Comparison of ENCODE assay signal across 8 mouse cellular contexts in the genomic region with DNA sequence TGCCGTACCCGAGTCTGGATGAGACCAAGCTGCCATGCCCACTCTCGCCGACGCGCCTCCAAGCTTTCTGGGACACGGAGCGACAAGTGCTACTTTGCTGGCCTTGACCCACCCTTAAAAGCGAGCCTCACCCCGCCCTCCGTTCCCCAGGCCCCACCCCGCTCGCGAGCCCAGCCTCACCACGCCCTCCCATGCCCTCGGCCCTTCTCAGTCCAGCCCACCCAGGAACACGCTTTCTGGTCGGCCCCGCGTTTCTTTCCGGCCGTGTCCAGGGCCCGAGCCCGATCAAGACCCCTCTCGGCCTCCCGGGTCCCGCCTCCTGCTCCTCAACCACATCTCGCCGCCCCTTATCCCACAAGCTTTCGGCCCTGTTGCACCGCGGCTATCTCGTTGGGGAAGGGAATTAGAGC. TPM values are rescaled to one million over a fixed set of nuclear protein-coding genes. Genes with fewer than 3 reads are reported as not detected.
DNase-seq lines count a peak whose midpoint lies in the region; ATAC-seq and TF ChIP-seq lines count a peak whose summit lies in the region.

No protein-coding gene starts in this region.

- peaks cover 23% of the 10 kb centered on the region for H3K36me3 ChIP-seq in embryonic facial prominence, embryonic 14.5 days (ENCODE audit: control insufficient read depth, insufficient read depth, low read length)
- H3K36me3 ChIP-seq in liver, embryonic 16.5 days (ENCODE audit: control insufficient read depth, insufficient read depth) = peaks cover 5% of the 10 kb centered on the region
- H3K36me3 ChIP-seq in neural tube, embryonic 11.5 days (ENCODE audit: control insufficient read depth, insufficient read depth, low read length) = no peaks in the 10 kb centered on the region; the same call in 1 of the 2 replicates
- H3K36me3 ChIP-seq in stomach, postnatal 0 days (ENCODE audit: control insufficient read depth, insufficient read depth, low read length) = no peaks in the 10 kb centered on the region

- peak overlapping the region; percentile 98 for H3K27ac ChIP-seq in embryonic facial prominence, embryonic 14.5 days (replicated peaks; ENCODE audit: low read depth, low read length)
- peak overlapping the region; percentile 99 for H3K27ac ChIP-seq in liver, embryonic 16.5 days (ENCODE audit: low read length)
- H3K27ac ChIP-seq in neural tube, embryonic 11.5 days (ENCODE audit: low read depth, low read length) = peak overlapping the region; percentile 96
- H3K27ac ChIP-seq in stomach, postnatal 0 days (replicated peaks) = peak overlapping the region; percentile 96

- H3K9me3 ChIP-seq in embryonic facial prominence, embryonic 14.5 days (ENCODE audit: control insufficient read depth, low read length) = no peaks in the 10 kb centered on the region
- H3K9me3 ChIP-seq in liver, embryonic 16.5 days (replicated peaks; ENCODE audit: control insufficient read depth, low read length) = no peaks in the 10 kb centered on the region
- H3K9me3 ChIP-seq in neural tube, embryonic 11.5 days (ENCODE audit: control insufficient read depth, low read length) = no peaks in the 10 kb centered on the region
- H3K9me3 ChIP-seq in stomach, postnatal 0 days (ENCODE audit: control insufficient read depth, low read length) = no peaks in the 10 kb centered on the region

- TF ChIP-seq EP300 in stomach, postnatal 0 days (optimal IDR thresholded peaks at IDR 0.05) = no peak

- no peaks in the 10 kb centered on the region for H3K27me3 ChIP-seq in embryonic facial prominence, embryonic 14.5 days (replicated peaks; ENCODE audit: control insufficient read depth, insufficient read depth, low read length)
- H3K27me3 ChIP-seq in liver, embryonic 16.5 days (ENCODE audit: control insufficient read depth, insufficient read depth, low read depth, low read length) = no peaks in the 10 kb centered on the region
- H3K27me3 ChIP-seq in neural tube, embryonic 11.5 days (ENCODE audit: control insufficient read depth, insufficient read depth, low read length) = no peaks in the 10 kb centered on the region
- H3K27me3 ChIP-seq in stomach, postnatal 0 days (ENCODE audit: control insufficient read depth, insufficient read depth, low read length) = no peaks in the 10 kb centered on the region

- peak overlapping the region; percentile 94 for H3K4me3 ChIP-seq in embryonic facial prominence, embryonic 14.5 days (ENCODE audit: low read depth, low read length)
- H3K4me3 ChIP-seq in liver, embryonic 16.5 days (ENCODE audit: low read depth, low read length) = peak overlapping the region; percentile 99
- peak overlapping the region; percentile 88 for H3K4me3 ChIP-seq in neural tube, embryonic 11.5 days (ENCODE audit: low read depth, low read length)
- H3K4me3 ChIP-seq in stomach, postnatal 0 days (ENCODE audit: low read depth, low read length) = peak overlapping the region; percentile 59

- ATAC-seq in embryonic facial prominence, embryonic 14.5 days (ENCODE audit: low read depth) = peak; percentile 56
- peak; percentile 83 for ATAC-seq in liver, embryonic 16.5 days (ENCODE audit: low read depth)
- ATAC-seq in neural tube, embryonic 11.5 days (ENCODE audit: insufficient read depth, low FRiP score, low TSS enrichment) = peak; percentile 64
- peak; percentile 74 for ATAC-seq in stomach, postnatal 0 days (ENCODE audit: low FRiP score, low TSS enrichment)

- H3K4me1 ChIP-seq in embryonic facial prominence, embryonic 14.5 days (ENCODE audit: control insufficient read depth, insufficient read depth, low read length) = peaks cover 42% of the 10 kb centered on the region
- H3K4me1 ChIP-seq in liver, embryonic 16.5 days (ENCODE audit: control insufficient read depth, low read depth, low read length) = peaks cover 50% of the 10 kb centered on the region
- peaks cover 33% of the 10 kb centered on the region for H3K4me1 ChIP-seq in neural tube, embryonic 11.5 days (ENCODE audit: control insufficient read depth, insufficient read depth, low read length)
- H3K4me1 ChIP-seq in stomach, postnatal 0 days (replicated peaks; ENCODE audit: control insufficient read depth, insufficient read depth) = peaks cover 18% of the 10 kb centered on the region

- no peak; the same call in 1 of the 2 replicates for TF ChIP-seq CTCF in stomach, postnatal 0 days (IDR thresholded peaks at IDR 0.05; ENCODE audit: low read depth)

- DNase-seq in 3134 (ENCODE audit: extremely low read depth, insufficient read length, low spot score) = peak; percentile 98
- DNase-seq in ZHBTc4 (ENCODE audit: low read depth, low spot score) = peak; percentile 95
- peak; percentile 88 for DNase-seq in embryonic facial prominence, embryonic 14.5 days (ENCODE audit: low spot score)
- peak; percentile 88 to 89 for DNase-seq in heart, adult 9 months (ENCODE audit: low spot score in 2 of 2)
- peak; percentile 85 for DNase-seq in kidney, adult 9 months
- peak; percentile 80 for DNase-seq in neural tube, embryonic 11.5 days (ENCODE audit: low spot score)
- DNase-seq in stomach, postnatal 0 days (ENCODE audit: low spot score) = peak; percentile 95

- H3K9ac ChIP-seq in embryonic facial prominence, embryonic 14.5 days (ENCODE audit: low read depth, low read length) = peak overlapping the region; percentile 93
- peak overlapping the region; percentile 97 for H3K9ac ChIP-seq in liver, embryonic 16.5 days (ENCODE audit: low read depth, low read length)
- peak overlapping the region; percentile 86 for H3K9ac ChIP-seq in neural tube, embryonic 11.5 days (ENCODE audit: low read length)
- H3K9ac ChIP-seq in stomach, postnatal 0 days (ENCODE audit: low read length) = peak overlapping the region; percentile 68

- H3K4me2 ChIP-seq in embryonic facial prominence, embryonic 14.5 days (ENCODE audit: low read depth, low read length) = peak overlapping the region; percentile 90
- peak overlapping the region; percentile 72 for H3K4me2 ChIP-seq in liver, embryonic 16.5 days (ENCODE audit: low read depth, low read length)
- peak overlapping the region; percentile 85 for H3K4me2 ChIP-seq in neural tube, embryonic 11.5 days (ENCODE audit: low read depth)
- H3K4me2 ChIP-seq in stomach, postnatal 0 days (replicated peaks; ENCODE audit: low read depth) = peak overlapping the region; percentile 73

- under 1% methylated on average over 29 of the region's 33 CpGs for WGBS in embryonic facial prominence, embryonic 14.5 days
- WGBS in liver, embryonic 16.5 days (ENCODE audit: insufficient replicate concordance) = under 1% methylated on average over 33 of the region's 33 CpGs
- WGBS in neural tube, embryonic 11.5 days = 0% methylated on average over 32 of the region's 33 CpGs
- whole genome bisulfite sequencing in stomach, postnatal 0 days = under 1% methylated on average over 32 of the region's 33 CpGs

RNA-seq across cellular contexts. Expression of gene Nfe2l1, which starts 0.4 kb away (rescaled TPM):
- polyA plus RNA-seq in embryonic facial prominence, embryonic 14.5 days (2014; fragmentation: Nextera tagmentation; extraction: Ambion mirVana) = 54.6 and 56.0 TPM in 2 replicates
- 19.7 and 20.1 TPM in 2 replicates for polyA plus RNA-seq in liver, embryonic 16.5 days (2015; fragmentation: Nextera tagmentation; extraction: Ambion mirVana)
- 45.4 and 46.8 TPM in 2 replicates for polyA plus RNA-seq in neural tube, embryonic 11.5 days (2014; fragmentation: Nextera tagmentation; extraction: Ambion mirVana)
- polyA plus RNA-seq in stomach, postnatal 0 days (2015; fragmentation: Nextera tagmentation; extraction: Ambion mirVana) = 32.4 and 35.6 TPM in 2 replicates

RNA-seq across cellular contexts. Expression of gene Copz2, which starts 20.3 kb away (rescaled TPM):
- polyA plus RNA-seq in embryonic facial prominence, embryonic 14.5 days (2014; fragmentation: Nextera tagmentation; extraction: Ambion mirVana) = 228 and 237 TPM in 2 replicates
- 24.0 and 25.7 TPM in 2 replicates for polyA plus RNA-seq in liver, embryonic 16.5 days (2015; fragmentation: Nextera tagmentation; extraction: Ambion mirVana)
- polyA plus RNA-seq in neural tube, embryonic 11.5 days (2014; fragmentation: Nextera tagmentation; extraction: Ambion mirVana) = 44.8 and 46.5 TPM in 2 replicates
- 84.7 and 95.1 TPM in 2 replicates for polyA plus RNA-seq in stomach, postnatal 0 days (2015; fragmentation: Nextera tagmentation; extraction: Ambion mirVana)

RNA-seq across cellular contexts. Expression of gene Cbx1, which starts 40.5 kb away (rescaled TPM):
- 80.2 and 82.8 TPM in 2 replicates for polyA plus RNA-seq in embryonic facial prominence, embryonic 14.5 days (2014; fragmentation: Nextera tagmentation; extraction: Ambion mirVana)
- 24.7 and 26.2 TPM in 2 replicates for polyA plus RNA-seq in liver, embryonic 16.5 days (2015; fragmentation: Nextera tagmentation; extraction: Ambion mirVana)
- 133 and 135 TPM in 2 replicates for polyA plus RNA-seq in neural tube, embryonic 11.5 days (2014; fragmentation: Nextera tagmentation; extraction: Ambion mirVana)
- polyA plus RNA-seq in stomach, postnatal 0 days (2015; fragmentation: Nextera tagmentation; extraction: Ambion mirVana) = 30.5 and 38.7 TPM in 2 replicates

RNA-seq across cellular contexts. Expression of gene Snx11, which starts 52.0 kb away (rescaled TPM):
- polyA plus RNA-seq in embryonic facial prominence, embryonic 14.5 days (2014; fragmentation: Nextera tagmentation; extraction: Ambion mirVana) = 11.2 and 11.7 TPM in 2 replicates
- 7.1 and 7.7 TPM in 2 replicates for polyA plus RNA-seq in liver, embryonic 16.5 days (2015; fragmentation: Nextera tagmentation; extraction: Ambion mirVana)
- 19.9 and 20.9 TPM in 2 replicates for polyA plus RNA-seq in neural tube, embryonic 11.5 days (2014; fragmentation: Nextera tagmentation; extraction: Ambion mirVana)
- 17.6 and 17.8 TPM in 2 replicates for polyA plus RNA-seq in stomach, postnatal 0 days (2015; fragmentation: Nextera tagmentation; extraction: Ambion mirVana)

Comparison
In these comparisons a context has a peak if more than half of its experiments do, and no peak if none do; other contexts are left out.
1. Peak in every context shown above with its lines: DNase-seq, ATAC-seq, H3K4me3 ChIP-seq and H3K27ac ChIP-seq.